9 mouse cellular contexts compared by ENCODE assay signal in genomic region chr9:107312811-107313584, GRCm38 (mm10). TPM values are rescaled to one million over a fixed set of nuclear protein-coding genes. Genes with fewer than 3 reads are reported as not detected.
DNase-seq lines count a peak whose midpoint lies in the region; ATAC-seq lines count a peak whose summit lies in the region.
"Had no signal": no experiment of that assay in that cellular context is flagged by ENCODE, and none has a peak within 500 bp of the region (broad histone marks: within the 10 kb centered on the region; RNA-seq: fewer than 3 reads in every experiment).

No protein-coding gene starts in this region.

- H3K4me1 ChIP-seq in heart, embryonic 11.5 days (ENCODE audit: control insufficient read depth, insufficient read depth, low read length): peaks cover 12% of the 10 kb centered on the region
- H3K4me1 ChIP-seq in liver, embryonic 15.5 days (replicated peaks): peaks cover 30% of the 10 kb centered on the region
- H3K4me1 ChIP-seq in stomach, embryonic 15.5 days: peaks cover 19% of the 10 kb centered on the region

- no peak overlapping the region for H3K4me3 ChIP-seq in heart, embryonic 11.5 days (ENCODE audit: low read depth, low read length)
- H3K4me3 ChIP-seq in liver, embryonic 15.5 days (replicated peaks): no peak overlapping the region; the same call in 1 of the 2 replicates
- H3K4me3 ChIP-seq in stomach, embryonic 15.5 days (replicated peaks): no peak overlapping the region

- DNase-seq in heart, postnatal 25 days (ENCODE audit: low spot score): no peak
- peak; percentile 63 for DNase-seq in brain, adult 2 months (ENCODE audit: low read depth, low spot score)
- DNase-seq in cerebellum, adult 11 months: no peak
- no peak for DNase-seq in right cerebral cortex, postnatal 14 days
- no peak for DNase-seq in right cerebral cortex, postnatal 36 days (ENCODE audit: low spot score in 2 of 2)
- DNase-seq: lung, embryonic 14.5 days had no signal

- no peaks in the 10 kb centered on the region for H3K36me3 ChIP-seq in heart, embryonic 11.5 days (ENCODE audit: control insufficient read depth, insufficient read depth, low read length)
- H3K36me3 ChIP-seq in liver, embryonic 15.5 days (replicated peaks): no peaks in the 10 kb centered on the region
- no peaks in the 10 kb centered on the region for H3K36me3 ChIP-seq in stomach, embryonic 15.5 days

- H3K9me3 ChIP-seq in heart, embryonic 11.5 days (replicated peaks; ENCODE audit: control insufficient read depth, low read length): no peaks in the 10 kb centered on the region
- no peaks in the 10 kb centered on the region for H3K9me3 ChIP-seq in liver, embryonic 15.5 days (replicated peaks)
- no peaks in the 10 kb centered on the region for H3K9me3 ChIP-seq in stomach, embryonic 15.5 days

- intact Hi-C loops in heart, postnatal 25 days (cut with DNase I): no loop called here

- no peak overlapping the region for H3K27ac ChIP-seq in heart, embryonic 11.5 days (ENCODE audit: low read depth, low read length)
- H3K27ac ChIP-seq in liver, embryonic 15.5 days (replicated peaks): peak overlapping the region; percentile 66
- peak overlapping the region; percentile 46; the same call in 1 of the 2 replicates for H3K27ac ChIP-seq in stomach, embryonic 15.5 days

- WGBS in heart, embryonic 11.5 days (ENCODE audit: insufficient replicate concordance): 67% methylated on average over 10 of the region's 10 CpGs
- WGBS in liver, embryonic 15.5 days (ENCODE audit: insufficient replicate concordance): 13% methylated on average over 10 of the region's 10 CpGs
- 48% methylated on average over 10 of the region's 10 CpGs for WGBS in stomach, embryonic 15.5 days

- no peak overlapping the region for H3K9ac ChIP-seq in heart, embryonic 11.5 days (ENCODE audit: low read depth, low read length)
- H3K9ac ChIP-seq in liver, embryonic 15.5 days: no peak overlapping the region
- H3K9ac ChIP-seq in stomach, embryonic 15.5 days: no peak overlapping the region
- H3K9ac ChIP-seq: lung, embryonic 14.5 days had no signal

- H3K4me2 ChIP-seq in heart, embryonic 11.5 days: peak overlapping the region; percentile 19; the same call in 1 of the 2 replicates
- H3K4me2 ChIP-seq in liver, embryonic 15.5 days: peak overlapping the region; percentile 50
- no peak overlapping the region for H3K4me2 ChIP-seq in stomach, embryonic 15.5 days
- H3K4me2 ChIP-seq: lung, embryonic 14.5 days had no signal

- H3K27me3 ChIP-seq in heart, embryonic 11.5 days (ENCODE audit: control insufficient read depth, insufficient read depth, low read length): no peaks in the 10 kb centered on the region
- H3K27me3 ChIP-seq in liver, embryonic 15.5 days: no peaks in the 10 kb centered on the region
- no peaks in the 10 kb centered on the region for H3K27me3 ChIP-seq in stomach, embryonic 15.5 days (replicated peaks)

- ATAC-seq in heart, embryonic 11.5 days (replicated peaks; ENCODE audit: insufficient number of reproducible peaks, low FRiP score, low TSS enrichment): 0 out of 2 replicates have a peak, but pooled peaks have one; percentile 55
- peak; percentile 68 for ATAC-seq in liver, embryonic 15.5 days (ENCODE audit: insufficient read depth)
- ATAC-seq in stomach, embryonic 15.5 days (ENCODE audit: insufficient read depth, low FRiP score, low read depth): peak; percentile 33; the same call in 1 of the 2 replicates

RNA-seq across cellular contexts. Expression of gene Cish, which starts 17.2 kb away (rescaled TPM):
- 7.7 and 8.8 TPM in 2 replicates for polyA plus RNA-seq in heart, embryonic 11.5 days (2014; fragmentation: Nextera tagmentation; extraction: Ambion mirVana)
- total RNA-seq in heart, postnatal 25 days (2021): 100 to 1,000 TPM; 122 to 198 TPM
- polyA plus RNA-seq in liver, embryonic 15.5 days (2015; fragmentation: Nextera tagmentation; extraction: Ambion mirVana): 11.6 and 12.4 TPM in 2 replicates
- 12.4 and 13.5 TPM in 2 replicates for polyA plus RNA-seq in stomach, embryonic 15.5 days (2015; fragmentation: Nextera tagmentation; extraction: Ambion mirVana)

RNA-seq across cellular contexts. Expression of gene Mapkapk3, which starts 23.3 kb away (rescaled TPM):
- 5.8 and 9.0 TPM in 2 replicates for polyA plus RNA-seq in heart, embryonic 11.5 days (2014; fragmentation: Nextera tagmentation; extraction: Ambion mirVana)
- 10 to 100 TPM; 28.3 to 30.9 TPM for total RNA-seq in heart, postnatal 25 days (2021)
- 10.0 and 11.7 TPM in 2 replicates for polyA plus RNA-seq in liver, embryonic 15.5 days (2015; fragmentation: Nextera tagmentation; extraction: Ambion mirVana)
- polyA plus RNA-seq in stomach, embryonic 15.5 days (2015; fragmentation: Nextera tagmentation; extraction: Ambion mirVana): 35.3 and 38.0 TPM in 2 replicates

RNA-seq across cellular contexts. Expression of gene Hemk1, which starts 25.2 kb away (rescaled TPM):
- 10.6 and 12.1 TPM in 2 replicates for polyA plus RNA-seq in heart, embryonic 11.5 days (2014; fragmentation: Nextera tagmentation; extraction: Ambion mirVana)
- 10 to 100 TPM; 23.0 to 26.9 TPM for total RNA-seq in heart, postnatal 25 days (2021)
- polyA plus RNA-seq in liver, embryonic 15.5 days (2015; fragmentation: Nextera tagmentation; extraction: Ambion mirVana): 3.6 and 3.7 TPM in 2 replicates
- 10.6 and 11.5 TPM in 2 replicates for polyA plus RNA-seq in stomach, embryonic 15.5 days (2015; fragmentation: Nextera tagmentation; extraction: Ambion mirVana)

RNA-seq across cellular contexts. Expression of gene 6430571L13Rik, which starts 27.4 kb away (rescaled TPM):
- polyA plus RNA-seq in heart, embryonic 11.5 days (2014; fragmentation: Nextera tagmentation; extraction: Ambion mirVana): 0.66 and 0.92 TPM in 2 replicates
- total RNA-seq in heart, postnatal 25 days (2021): 1 to 10 TPM; 4.8 to 5.9 TPM
- 0.12 TPM in 2 replicates for polyA plus RNA-seq in liver, embryonic 15.5 days (2015; fragmentation: Nextera tagmentation; extraction: Ambion mirVana)
- polyA plus RNA-seq in stomach, embryonic 15.5 days (2015; fragmentation: Nextera tagmentation; extraction: Ambion mirVana): 0.28 and 0.34 TPM in 2 replicates
